Mouse (Mus musculus): ENCODE results near the gene Kat8.

Gene Kat8

DNA sequence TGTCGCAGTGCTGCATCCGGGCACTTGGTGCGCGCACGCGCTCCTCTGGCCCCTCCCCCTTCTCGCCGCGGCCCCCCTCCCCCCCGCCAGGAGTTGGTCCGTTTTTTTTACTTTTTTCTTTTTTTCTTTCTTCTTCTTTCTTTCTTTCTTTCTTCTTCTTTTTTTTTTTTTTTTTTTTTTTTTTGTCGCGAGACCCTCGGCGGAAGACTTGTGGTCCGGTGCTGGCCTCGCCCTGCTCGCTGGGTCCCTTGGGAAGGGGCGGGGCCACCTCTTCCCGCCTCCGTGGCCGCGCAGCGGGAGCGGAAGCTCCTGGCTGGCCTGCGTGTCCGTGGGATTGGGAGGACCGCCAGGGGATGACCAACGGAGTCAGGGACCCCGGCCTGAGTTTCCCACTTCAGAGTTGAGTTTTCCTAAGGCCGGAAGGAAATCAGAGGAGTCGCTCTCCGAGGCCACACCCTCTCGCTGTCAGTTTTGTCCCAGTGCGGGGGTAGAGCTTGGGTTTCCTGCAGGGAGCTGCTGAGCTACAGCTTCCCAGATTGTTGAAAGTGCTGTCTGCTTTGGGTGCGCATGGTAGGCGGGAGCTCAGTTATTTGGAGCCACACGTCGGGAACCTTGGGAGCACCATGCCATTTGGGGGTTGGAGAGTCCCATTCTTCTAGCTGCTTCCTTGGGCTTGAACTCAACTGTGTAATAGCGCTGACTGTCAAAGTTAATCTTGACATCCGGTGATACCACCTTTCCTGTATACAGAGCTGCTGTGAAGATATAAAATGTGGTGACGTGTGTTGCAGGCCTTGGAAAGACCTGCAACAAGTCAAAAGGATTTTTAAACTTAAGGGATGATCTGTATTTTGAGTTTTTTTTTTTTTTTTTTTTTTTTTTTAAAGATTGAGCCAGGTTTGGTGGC, 55.9 kb downstream of the Kat8 start:
- POLR2A ChIA-PET, result interaction anchor here (0.5 to 27.8 kb wide), 158 partner anchors 9 to 1664 kb away, joined by 3 to 1128 read pairs (median 5); partner anchors contain the start of genes 9130023H24Rik (in 3 of the 4), Gm21974 (in 3 of the 4), Kat8 (in 3 of the 4) and Prss36 (in 3 of the 4)

DNA sequence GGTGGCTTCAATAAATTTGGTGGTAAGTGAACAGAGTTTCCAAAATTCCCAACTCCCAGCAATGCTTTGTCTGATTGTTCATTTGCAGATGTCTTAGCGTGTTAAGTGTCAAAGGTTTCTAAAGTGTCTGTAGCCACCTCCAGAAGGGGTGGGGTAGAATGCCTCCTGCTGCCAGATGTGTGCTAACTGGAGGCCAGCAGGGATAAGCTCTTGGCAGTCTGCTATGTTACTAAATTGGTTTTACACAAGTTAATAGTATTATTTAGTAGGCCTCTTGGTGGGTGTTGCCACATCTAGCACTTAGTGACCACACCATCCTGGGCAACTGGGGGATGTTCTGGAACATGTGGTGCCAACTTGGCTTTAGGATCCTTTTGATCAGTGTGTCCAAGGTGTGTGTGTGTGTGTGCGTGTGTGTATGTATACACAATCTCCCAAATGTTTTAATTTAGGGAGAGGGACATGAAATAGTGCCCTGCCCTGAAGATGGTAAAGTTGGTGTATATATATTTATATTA, 62.2 kb downstream of the Kat8 start:
- ChIA-PET CTCF (interaction anchor here in 1 of 4 experiments (0.9 to 1.0 kb wide), 2 partner anchors 9 to 14 kb away, joined by 3 to 4 read pairs; no protein-coding TSS in a partner anchor), POLR2A (interaction anchor here in 3 of 4 experiments (0.7 to 27.8 kb wide), 27 partner anchors 1 to 718 kb away, joined by 3 to 1128 read pairs (median 5); partner anchors contain the start of genes Pycard (in 3 of the 3), Kat8 (in 2 of the 3), Fus (in 1 of the 3) and Prss36 (in 1 of the 3))

More for the DNA sequence above, 55.9 kb downstream of the Kat8 start:
- CTCF ChIA-PET, result interaction anchor here (0.6 to 1.7 kb wide), 8 partner anchors 26 to 278 kb away, joined by 3 to 11 read pairs (median 4); no protein-coding TSS in a partner anchor
